Mouse (Mus musculus): ENCODE data around the gene Gm11034. TPM values are rescaled to one million over a fixed set of nuclear protein-coding genes. Genes with fewer than 3 reads are reported as not detected.

Gene Gm11034
- polyA plus RNA-seq, 1 experiment from 2014 or later = not detected

DNA sequence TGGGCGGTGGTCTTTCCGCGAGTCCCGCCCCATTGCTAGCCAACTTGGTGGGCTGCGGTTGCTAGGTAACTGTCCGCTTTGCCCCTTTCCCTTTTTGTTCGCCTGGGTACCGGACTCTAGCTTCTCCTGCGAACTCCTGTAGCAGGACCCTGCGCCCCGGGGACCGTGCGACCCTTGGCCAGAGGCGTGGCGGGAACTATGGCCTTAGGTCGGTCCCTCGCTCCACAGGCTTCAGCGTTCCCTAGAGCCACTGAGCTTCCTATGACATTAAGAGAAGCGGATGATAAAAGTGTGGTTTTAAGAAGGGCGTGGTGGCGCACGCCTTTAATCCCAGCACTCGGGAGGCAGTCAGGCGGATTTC, 26.9 kb upstream of the Gm11034 start:
- H3K9ac ChIP-seq = peak overlapping the region; percentile 58
- ATAC-seq (replicated peaks; ENCODE audit: low FRiP score) = peak; percentile 73
- H3K9me3 ChIP-seq (replicated peaks) = no peaks in the 10 kb centered on the region
- H3K4me1 ChIP-seq = peaks cover 20% of the 10 kb centered on the region
- H3K4me2 ChIP-seq = peak overlapping the region; percentile 76
- peak overlapping the region; percentile 97 for H3K27ac ChIP-seq
- WGBS = 1% methylated on average over 24 of the region's 24 CpGs
- H3K27me3 ChIP-seq = no peaks in the 10 kb centered on the region
- peaks cover 12% of the 10 kb centered on the region for H3K36me3 ChIP-seq
- peak overlapping the region; percentile 77 for H3K4me3 ChIP-seq (replicated peaks)

DNA sequence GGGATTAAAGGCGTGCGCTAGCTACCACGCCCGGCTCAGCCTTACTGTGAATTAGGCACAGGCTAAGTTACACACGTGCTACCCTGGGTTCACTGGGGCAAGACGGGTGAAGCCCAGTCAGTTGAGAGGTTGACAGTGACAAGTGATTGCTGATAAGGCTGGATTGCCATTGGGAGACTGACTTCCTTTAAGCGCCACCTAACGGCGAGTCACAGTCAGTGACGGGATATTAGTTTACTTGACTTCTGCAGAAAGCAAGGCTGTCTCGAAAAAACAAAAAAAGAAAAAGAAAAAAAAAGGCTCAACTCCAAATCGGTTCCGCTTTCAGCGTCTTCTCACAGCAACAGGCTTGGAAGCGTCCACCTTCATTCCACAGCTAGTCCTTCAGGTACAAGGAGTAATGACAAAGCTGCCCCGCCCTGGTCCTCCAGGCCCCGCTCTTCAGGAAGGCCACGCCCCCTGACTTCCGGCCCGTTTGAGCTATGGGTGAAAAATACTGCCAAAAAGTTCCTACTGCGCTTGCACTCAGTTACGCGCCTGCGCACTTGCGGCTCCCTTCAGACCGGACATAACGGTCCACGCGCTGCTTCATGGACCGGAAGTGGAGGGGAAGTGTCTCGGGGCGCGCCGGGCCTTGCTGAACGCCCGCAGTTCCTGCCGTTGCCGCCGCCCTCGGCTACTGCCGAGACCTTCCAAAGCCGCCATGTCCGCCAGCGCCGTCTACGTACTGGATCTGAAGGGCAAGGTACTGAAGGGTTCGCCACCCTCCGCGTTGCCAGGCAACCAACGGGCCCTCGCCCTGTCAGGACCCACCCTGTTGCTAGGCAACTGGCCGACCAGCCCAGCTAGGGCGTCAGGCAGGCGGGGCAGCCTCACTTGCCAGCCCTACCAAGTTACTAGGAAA, 26.3 kb upstream of the Gm11034 start, which contains the start of gene Ap1m1:
Ap1m1 (plus strand) TSS at position 520 of the 904 bp plus-strand sequence.
- under 1% methylated on average over 54 of the region's 54 CpGs for WGBS
- peak; percentile 97 for ATAC-seq (replicated peaks; ENCODE audit: low FRiP score)
- peak within 1 kb of the TSS; percentile 58 for H3K9ac ChIP-seq

DNA sequence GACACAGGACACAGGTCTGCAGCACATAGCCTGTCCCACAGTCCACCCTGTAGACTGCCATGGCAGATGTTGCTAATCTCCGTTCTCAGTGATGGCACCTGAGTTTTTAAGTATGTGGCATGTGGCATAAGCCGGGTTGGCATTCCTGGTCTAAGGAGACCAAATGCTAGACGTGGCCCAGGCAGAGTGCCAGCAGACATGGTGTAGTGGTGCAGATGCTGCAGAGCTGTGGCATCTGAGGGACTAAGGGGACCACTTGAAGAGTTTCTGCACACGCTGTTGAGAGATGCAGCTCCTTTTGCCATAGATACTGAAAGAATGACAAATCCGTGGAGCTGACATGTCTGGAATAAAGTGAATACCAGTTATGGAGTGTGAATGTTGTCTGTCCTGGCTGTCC, 9.2 kb upstream of the Gm11034 start:
- H3K27ac ChIP-seq = no peak overlapping the region
- peaks cover 11% of the 10 kb centered on the region for H3K4me1 ChIP-seq
- no peaks in the 10 kb centered on the region for H3K27me3 ChIP-seq
- no peak overlapping the region for H3K9ac ChIP-seq
- H3K4me2 ChIP-seq = no peak overlapping the region
- ATAC-seq (replicated peaks; ENCODE audit: low FRiP score) = no peak
- no peak overlapping the region for H3K4me3 ChIP-seq (replicated peaks)
- peaks cover 33% of the 10 kb centered on the region for H3K36me3 ChIP-seq
- WGBS = 92% methylated on average over 5 of the region's 5 CpGs
- no peaks in the 10 kb centered on the region for H3K9me3 ChIP-seq (replicated peaks)

More for the DNA sequence above, 26.3 kb upstream of the Gm11034 start, which contains the start of gene Ap1m1:
- Histone ChIP-seq H3K27ac (peak within 1 kb of the TSS; percentile 97), H3K9me3 (replicated peaks) (no peaks in the 10 kb centered on the region), H3K27me3 (no peaks in the 10 kb centered on the region), H3K4me1 (peaks cover 20% of the 10 kb centered on the region), H3K36me3 (peaks cover 10% of the 10 kb centered on the region), H3K4me3 (replicated peaks) (peak within 1 kb of the TSS; percentile 77), H3K4me2 (peak within 1 kb of the TSS; percentile 76)

DNA sequence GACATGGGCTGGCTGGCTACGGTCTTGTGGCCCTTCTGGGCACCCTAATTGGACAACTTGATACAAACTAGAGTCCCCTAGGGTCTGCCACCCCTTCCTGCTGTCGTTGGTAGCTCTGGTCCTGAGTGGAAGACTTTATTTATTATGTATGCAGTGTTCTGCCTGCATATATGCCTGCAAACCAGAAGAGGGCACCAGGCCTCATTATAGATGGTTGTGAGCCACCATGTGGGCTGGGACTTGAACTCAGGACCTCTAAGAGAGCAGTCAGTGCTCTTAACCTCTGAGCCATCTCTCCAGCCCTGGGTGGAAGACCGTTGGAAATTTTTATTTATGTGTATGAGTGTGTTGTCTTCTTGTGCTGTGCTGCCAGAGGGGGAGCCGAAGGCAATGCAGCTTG, 7.3 kb upstream of the Gm11034 start:
- WGBS = 84% methylated on average over 4 of the region's 4 CpGs
- H3K27ac ChIP-seq = no peak overlapping the region
- H3K4me2 ChIP-seq = peak overlapping the region; percentile 74
- peak overlapping the region; percentile 71 for H3K4me3 ChIP-seq (replicated peaks)
- H3K4me1 ChIP-seq = peaks cover 11% of the 10 kb centered on the region
- H3K36me3 ChIP-seq = peaks cover 33% of the 10 kb centered on the region
- 0 out of 2 replicates have a peak, but pooled peaks cover 5% of the 10 kb centered on the region for H3K27me3 ChIP-seq
- ATAC-seq (replicated peaks; ENCODE audit: low FRiP score) = no peak
- H3K9me3 ChIP-seq (replicated peaks) = no peaks in the 10 kb centered on the region
- H3K9ac ChIP-seq = no peak overlapping the region

DNA sequence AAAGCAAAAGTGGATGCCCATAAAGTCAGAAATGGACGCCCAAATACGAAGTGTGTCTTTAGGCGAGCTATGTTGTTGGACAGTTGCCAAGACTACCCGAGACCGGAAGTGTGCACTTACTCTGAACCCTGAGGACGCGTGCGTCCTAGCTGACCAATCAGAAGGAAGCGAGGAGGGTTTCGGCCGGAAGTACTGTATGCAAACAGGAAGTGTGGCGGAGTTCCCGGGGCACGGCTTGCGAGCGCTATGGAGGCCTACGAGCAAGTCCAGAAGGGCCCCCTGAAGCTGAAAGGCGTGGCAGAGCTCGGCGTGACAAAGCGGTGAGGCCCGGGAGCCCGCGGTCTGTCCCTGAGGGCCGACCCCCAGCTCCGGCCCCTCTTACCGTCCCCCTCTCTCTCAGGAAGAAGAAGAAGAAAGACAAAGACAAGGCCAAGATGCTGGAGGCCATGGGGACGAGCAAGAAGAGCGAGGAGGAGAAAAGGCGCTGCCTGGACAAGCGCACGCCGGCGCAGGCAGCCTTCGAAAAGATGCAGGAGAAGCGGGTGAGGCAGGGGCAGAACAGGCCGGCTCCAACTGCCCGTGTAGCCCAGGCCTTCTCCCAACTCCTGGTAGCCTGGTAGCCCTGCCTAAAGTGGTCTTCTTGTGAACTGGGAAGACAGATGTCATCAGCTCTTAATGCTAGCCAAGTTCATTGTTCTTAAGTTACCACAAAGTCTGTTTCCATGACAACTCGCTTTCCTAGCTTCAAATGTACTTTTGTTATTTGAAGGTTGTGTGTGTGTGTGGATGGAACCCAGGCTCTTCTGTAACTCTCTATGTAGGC, 6.3 kb upstream of the Gm11034 start, which contains the start of gene Fam32a:
Fam32a (plus strand) TSS at position 190 of the 823 bp plus-strand sequence.
- WGBS = 10% methylated on average over 39 of the region's 39 CpGs
- peak within 1 kb of the TSS; percentile 74 for H3K4me2 ChIP-seq
- peak within 1 kb of the TSS; percentile 73 for H3K9ac ChIP-seq

DNA sequence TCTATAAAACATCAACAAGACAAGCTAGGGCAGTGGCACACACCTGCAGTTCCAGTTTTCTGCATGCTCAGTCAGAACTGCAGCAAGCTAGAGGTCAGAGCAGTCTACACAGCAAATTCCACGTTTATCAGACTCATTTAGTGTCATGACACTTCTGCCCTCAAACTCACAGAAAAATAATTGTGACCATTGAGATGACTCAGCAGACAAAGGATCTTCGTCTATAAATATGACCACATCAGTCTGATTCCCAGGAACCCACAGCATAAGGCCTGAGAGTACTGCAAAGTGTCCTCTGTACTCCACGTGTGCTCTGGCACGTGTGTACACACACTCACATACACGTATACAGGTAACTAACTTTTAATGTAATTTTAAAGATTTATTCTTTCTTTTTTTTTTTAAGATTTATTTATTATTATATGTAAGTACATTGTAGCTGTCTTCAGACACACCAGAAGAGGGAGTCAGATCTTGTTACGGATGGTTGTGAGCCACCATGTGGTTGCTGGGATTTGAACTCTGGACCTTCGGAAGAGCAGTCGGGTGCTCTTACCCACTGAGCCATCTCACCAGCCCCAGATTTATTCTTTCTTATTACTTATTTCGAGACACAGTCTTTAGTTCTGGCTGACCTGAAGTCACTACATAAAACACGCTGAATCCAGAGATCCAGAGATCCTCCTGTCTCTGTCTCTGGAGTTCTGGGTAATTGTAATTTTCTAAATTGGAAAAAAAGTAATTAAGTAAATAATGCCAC, 5.5 kb upstream of the Gm11034 start:
- Histone ChIP-seq H3K4me1 (peaks cover 11% of the 10 kb centered on the region), H3K4me3 (replicated peaks) (peak overlapping the region; percentile 71), H3K9ac (no peak overlapping the region), H3K9me3 (replicated peaks) (no peaks in the 10 kb centered on the region), H3K27ac (peak overlapping the region; percentile 74; the same call in 1 of the 2 replicates), H3K27me3 (peaks cover 15% of the 10 kb centered on the region; the same call in 1 of the 2 replicates), H3K36me3 (peaks cover 31% of the 10 kb centered on the region), H3K4me2 (peak overlapping the region; percentile 74)
- 79% methylated on average over 10 of the region's 10 CpGs for WGBS
- no peak for ATAC-seq (replicated peaks; ENCODE audit: low FRiP score)

More for the DNA sequence above, 6.3 kb upstream of the Gm11034 start, which contains the start of gene Fam32a:
- H3K36me3 ChIP-seq = peaks cover 33% of the 10 kb centered on the region
- peak; percentile 99 for ATAC-seq (replicated peaks; ENCODE audit: low FRiP score)
- H3K9me3 ChIP-seq (replicated peaks) = no peaks in the 10 kb centered on the region
- peaks cover 12% of the 10 kb centered on the region; the same call in 1 of the 2 replicates for H3K27me3 ChIP-seq
- peak within 1 kb of the TSS; percentile 71 for H3K4me3 ChIP-seq (replicated peaks)
- peak within 1 kb of the TSS; percentile 74 for H3K27ac ChIP-seq
- H3K4me1 ChIP-seq = peaks cover 11% of the 10 kb centered on the region

DNA sequence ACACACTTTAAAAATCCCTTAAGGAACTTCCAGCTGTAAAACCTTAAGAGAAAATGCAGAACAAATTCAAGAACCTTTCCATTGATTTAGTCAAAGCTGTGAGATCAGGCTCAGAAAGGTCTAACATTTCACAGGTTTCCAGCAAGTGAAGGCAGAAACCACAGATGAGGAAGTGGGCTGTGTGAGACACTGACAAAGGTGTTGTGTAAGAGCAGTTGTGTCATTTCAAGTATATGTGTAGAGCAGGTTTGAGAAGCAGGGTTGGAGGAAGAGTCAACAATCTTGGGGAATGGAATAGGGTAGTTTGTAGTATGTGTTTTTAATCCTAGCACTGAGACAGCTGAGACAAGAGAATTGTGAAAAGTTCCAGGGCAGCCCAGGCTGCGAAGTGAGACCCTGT, 2.4 kb upstream of the Gm11034 start:
- 35% methylated on average over 1 of the region's 1 CpGs for WGBS
- no peak for ATAC-seq (replicated peaks; ENCODE audit: low FRiP score)
- H3K9me3 ChIP-seq (replicated peaks) = no peaks in the 10 kb centered on the region

DNA sequence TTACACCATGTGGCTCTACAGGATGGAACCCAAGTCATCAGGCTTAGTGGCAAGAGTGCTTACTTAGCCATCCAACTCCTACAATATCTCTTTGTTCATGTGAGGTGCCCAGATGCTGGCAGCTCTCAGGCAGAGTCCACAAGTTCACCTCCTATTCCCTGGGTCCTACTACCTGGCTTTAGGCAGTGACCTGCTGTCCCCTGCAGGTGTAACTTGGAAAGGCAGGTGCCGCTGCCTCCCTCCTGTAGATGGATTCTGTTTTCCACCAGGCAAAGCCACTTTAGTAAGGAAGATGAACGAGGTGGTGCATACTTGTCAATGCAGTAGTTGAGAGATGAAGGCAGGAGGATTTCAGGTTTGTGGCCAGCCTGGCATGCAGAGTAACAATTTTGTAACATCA, 1.6 kb upstream of the Gm11034 start:
- Histone ChIP-seq H3K27ac (no peak overlapping the region), H3K4me1 (no peaks in the 10 kb centered on the region), H3K4me2 (no peak overlapping the region), H3K36me3 (no peaks in the 10 kb centered on the region), H3K9me3 (replicated peaks) (no peaks in the 10 kb centered on the region), H3K9ac (no peak overlapping the region), H3K4me3 (replicated peaks) (no peak overlapping the region), H3K27me3 (peaks cover 15% of the 10 kb centered on the region; the same call in 1 of the 2 replicates)
- ATAC-seq (replicated peaks; ENCODE audit: low FRiP score) = no peak
- 42% methylated on average over 2 of the region's 2 CpGs for WGBS

More for the DNA sequence above, 2.4 kb upstream of the Gm11034 start:
- H3K9ac ChIP-seq = no peak overlapping the region
- no peak overlapping the region for H3K4me2 ChIP-seq
- H3K4me3 ChIP-seq (replicated peaks) = no peak overlapping the region
- no peak overlapping the region for H3K27ac ChIP-seq
- peaks cover 15% of the 10 kb centered on the region; the same call in 1 of the 2 replicates for H3K27me3 ChIP-seq
- peaks cover 7% of the 10 kb centered on the region for H3K4me1 ChIP-seq
- 0 out of 2 replicates have a peak, but pooled peaks cover under 1% of the 10 kb centered on the region for H3K36me3 ChIP-seq

DNA sequence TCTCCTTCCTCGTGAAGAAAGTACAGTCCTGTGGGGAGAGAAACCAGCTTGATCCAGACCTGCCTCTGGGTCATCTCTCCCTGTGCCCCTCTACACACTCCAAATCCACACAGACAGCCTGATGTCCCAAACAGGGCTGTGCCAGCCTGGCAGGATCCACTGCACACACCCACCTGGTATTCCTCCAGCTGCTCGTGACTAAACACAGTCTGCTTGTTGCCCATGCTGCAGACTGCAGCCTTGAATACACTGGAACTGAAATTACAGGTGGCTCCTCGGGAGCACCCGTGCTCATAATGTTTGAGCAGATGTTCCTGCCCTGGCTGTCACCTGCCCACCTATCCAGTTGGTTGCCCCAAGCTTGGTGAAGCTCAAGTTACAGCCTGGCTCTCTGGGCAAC, 685 bp downstream of the Gm11034 start, which contains the start of gene Cib3:
Cib3 (minus strand) TSS at position 87 of the 400 bp plus-strand sequence.
- Histone ChIP-seq H3K9me3 (replicated peaks) (no peaks in the 10 kb centered on the region), H3K27me3 (peaks cover 15% of the 10 kb centered on the region; the same call in 1 of the 2 replicates), H3K4me3 (replicated peaks) (no peak within 1 kb of the TSS), H3K36me3 (no peaks in the 10 kb centered on the region), H3K4me2 (no peak within 1 kb of the TSS), H3K4me1 (no peaks in the 10 kb centered on the region), H3K27ac (no peak within 1 kb of the TSS), H3K9ac (no peak within 1 kb of the TSS)
- no peak for ATAC-seq (replicated peaks; ENCODE audit: low FRiP score)
- 53% methylated on average over 4 of the region's 4 CpGs for WGBS

DNA sequence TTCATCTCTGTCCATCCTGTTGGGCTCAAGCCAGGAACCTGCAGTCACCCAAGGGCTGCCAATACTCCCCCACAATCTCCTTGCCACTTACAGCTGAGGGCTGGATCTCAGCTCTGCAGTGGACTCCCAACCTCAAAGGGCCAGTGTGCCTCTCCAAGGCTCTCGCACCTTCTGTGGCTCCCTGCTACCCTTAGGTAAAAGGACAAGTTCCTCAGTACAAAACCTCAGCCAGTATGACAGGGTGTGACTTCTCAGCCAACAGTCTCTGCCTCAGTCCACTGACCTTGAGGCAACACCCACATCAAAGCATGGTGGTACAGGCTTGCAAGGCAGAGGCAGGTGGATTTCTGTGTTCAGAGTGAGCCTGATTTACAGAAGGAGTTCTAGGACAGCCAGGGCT, 1.6 kb downstream of the Gm11034 start:
- Histone ChIP-seq H3K27me3 (peaks cover 13% of the 10 kb centered on the region; the same call in 1 of the 2 replicates), H3K4me2 (no peak overlapping the region), H3K4me1 (no peaks in the 10 kb centered on the region), H3K27ac (no peak overlapping the region), H3K9me3 (replicated peaks) (no peaks in the 10 kb centered on the region), H3K36me3 (no peaks in the 10 kb centered on the region), H3K9ac (no peak overlapping the region), H3K4me3 (replicated peaks) (no peak overlapping the region)
- no peak for ATAC-seq (replicated peaks; ENCODE audit: low FRiP score)
- 78% methylated on average over 1 of the region's 1 CpGs for WGBS

DNA sequence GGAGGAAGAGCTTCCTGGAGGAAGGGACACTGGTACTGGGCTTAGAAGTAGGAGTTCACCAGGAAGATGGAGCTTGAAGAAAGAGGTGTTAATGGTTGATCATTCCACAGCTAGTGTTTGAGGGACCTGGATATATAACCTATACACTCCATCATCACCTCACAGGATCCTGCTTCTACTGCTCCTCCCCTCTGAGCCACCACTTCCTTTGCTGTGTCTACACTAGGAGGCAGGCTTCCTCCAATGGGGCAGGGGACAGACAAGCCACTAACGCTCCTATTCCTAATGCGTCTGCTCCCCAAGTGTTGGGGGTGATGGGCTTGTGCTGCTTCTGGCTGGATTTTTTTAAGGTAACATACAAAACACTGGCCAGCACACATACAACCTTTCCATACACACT, 2.7 kb downstream of the Gm11034 start:
- no peaks in the 10 kb centered on the region for H3K4me1 ChIP-seq
- no peak overlapping the region for H3K27ac ChIP-seq
- ATAC-seq (replicated peaks; ENCODE audit: low FRiP score) = no peak
- 68% methylated on average over 2 of the region's 2 CpGs for WGBS
- peaks cover 10% of the 10 kb centered on the region; the same call in 1 of the 2 replicates for H3K27me3 ChIP-seq
- H3K9me3 ChIP-seq (replicated peaks) = no peaks in the 10 kb centered on the region
- no peak overlapping the region for H3K4me2 ChIP-seq
- H3K9ac ChIP-seq = no peak overlapping the region
- H3K4me3 ChIP-seq (replicated peaks) = no peak overlapping the region
- H3K36me3 ChIP-seq = no peaks in the 10 kb centered on the region
